Mouse (Mus musculus) erythroblast, embryonic 14.5 days (primary cell): ENCODE results near the gene Prr5. TPM values are rescaled to one million over a fixed set of nuclear protein-coding genes. Genes with fewer than 3 reads are reported as not detected.
A peak's percentile ranks its signal among the peaks of the same experiment; 100 is the strongest.

Experiments
- H3K27me3 ChIP-seq: 2 replicates; pipeline ENCODE4 v1.6.1; 2012; ENCODE audit warnings: inconsistent platforms; ENCODE audit not compliant: control insufficient read depth
- H3K36me3 ChIP-seq: 2 replicates; pipeline ENCODE4 v1.6.1; 2012; ENCODE audit warnings: mild to moderate bottlenecking, inconsistent platforms; ENCODE audit not compliant: control insufficient read depth
- H3K4me1 ChIP-seq: 2 replicates; pipeline ENCODE4 v1.6.1; 2012; ENCODE audit warnings: inconsistent platforms; ENCODE audit not compliant: control insufficient read depth
- H3K4me3 ChIP-seq: replicated peaks from 2 replicates; pipeline ENCODE3; 2012; ENCODE audit warnings: moderate library complexity, mild to moderate bottlenecking, inconsistent platforms
- H3K9me3 ChIP-seq: 2 replicates; pipeline ENCODE4 v1.6.1; 2012; ENCODE audit warnings: low read length, inconsistent platforms, mixed read lengths; ENCODE audit not compliant: control insufficient read depth
- GATA1 ChIP-seq: IDR thresholded peaks from 2 replicates; pipeline ENCODE4 v1.6.1; 2012; ENCODE audit warnings: low read length, inconsistent platforms, mixed read lengths
- TAL1 ChIP-seq: IDR thresholded peaks from 3 replicates; pipeline ENCODE4 v1.6.1; 2012; ENCODE audit warnings: low read length, inconsistent platforms, mixed read lengths
- polyA plus RNA-seq: library from polyadenylated mRNA; stranded (reverse); fragments of >175 nt; gene quantifications from 2 replicates; pipeline ENCODE4 v1.2.3, GENCODE M21; 2012

The Prr5 gene
- polyA plus RNA-seq, 1 experiment = 0.22 TPM

DNA sequence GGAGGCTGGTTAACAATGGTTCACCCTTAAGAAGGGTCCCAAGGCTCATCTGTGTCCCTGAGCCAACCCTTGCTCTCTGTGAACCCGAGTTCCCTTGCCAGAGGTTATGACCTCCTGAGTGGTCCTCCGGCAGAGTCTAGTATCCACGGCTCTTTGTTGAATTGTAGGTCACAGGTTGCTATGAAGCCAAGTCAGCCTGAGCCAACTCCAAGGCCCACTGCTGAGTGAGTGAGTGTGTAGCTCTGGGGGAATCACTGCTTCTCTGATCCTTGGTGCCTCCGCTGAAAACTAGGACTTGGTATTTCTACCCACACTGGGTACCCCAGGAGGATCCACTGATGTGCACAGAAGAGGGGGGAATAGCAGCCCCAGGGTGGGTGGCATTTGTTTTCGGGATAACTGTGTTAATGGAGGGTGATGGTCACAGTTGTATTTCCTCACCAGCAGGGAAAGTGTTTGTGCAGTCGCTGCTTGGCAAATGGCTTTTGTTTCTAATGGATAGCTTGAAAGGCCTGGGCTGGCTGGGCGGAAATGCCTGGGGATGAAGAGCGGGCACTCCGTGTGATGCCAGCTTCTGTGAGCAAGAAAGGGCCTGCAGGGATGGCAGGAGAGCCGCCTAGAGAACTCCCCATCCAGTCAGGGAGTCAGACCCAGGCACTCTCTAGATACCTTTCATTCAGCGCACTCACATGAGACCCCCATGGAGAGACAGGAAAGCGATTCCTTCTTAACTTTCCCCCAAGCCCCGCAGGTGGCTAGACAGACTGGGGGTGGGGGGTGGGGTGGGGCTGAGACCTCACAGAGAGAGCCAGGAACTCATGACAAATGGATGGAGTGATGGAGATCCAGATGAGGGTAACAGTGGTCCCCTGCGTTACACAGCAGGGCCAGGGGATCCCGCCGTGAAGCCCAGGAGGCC, 4.6 kb upstream of the Prr5 start:
- TF ChIP-seq GATA1 (no peak), TAL1 (no peak)
- H3K9me3 ChIP-seq = no peaks in the 10 kb centered on the region
- peaks cover 16% of the 10 kb centered on the region for H3K27me3 ChIP-seq
- H3K4me3 ChIP-seq = no peak overlapping the region
- H3K36me3 ChIP-seq = no peaks in the 10 kb centered on the region
- H3K4me1 ChIP-seq = peaks cover 22% of the 10 kb centered on the region

DNA sequence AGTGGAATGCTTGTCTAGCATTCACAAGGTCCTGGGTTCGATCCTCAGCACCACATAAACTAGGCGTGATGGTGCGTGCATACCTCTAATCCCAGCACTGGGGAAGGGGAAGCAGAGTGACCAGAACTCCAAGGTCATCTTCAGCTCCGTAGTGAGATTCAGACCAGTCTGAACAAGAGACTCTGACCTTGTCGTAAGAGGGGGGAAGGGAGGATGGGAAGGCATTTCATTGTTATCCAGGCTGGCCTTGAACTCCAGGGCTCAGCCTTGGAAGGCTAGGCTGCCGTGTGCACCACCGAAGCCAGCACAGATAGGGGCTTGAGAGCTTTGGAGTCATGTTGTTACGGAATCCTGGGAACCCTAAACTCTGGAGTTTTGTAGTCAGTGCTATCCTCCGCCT, 3.8 kb upstream of the Prr5 start:
- Histone ChIP-seq H3K4me1 (peaks cover 22% of the 10 kb centered on the region), H3K27me3 (peaks cover 16% of the 10 kb centered on the region), H3K9me3 (no peaks in the 10 kb centered on the region), H3K36me3 (no peaks in the 10 kb centered on the region), H3K4me3 (no peak overlapping the region)
- no peak for TF ChIP-seq GATA1
- TF ChIP-seq TAL1 = no peak

DNA sequence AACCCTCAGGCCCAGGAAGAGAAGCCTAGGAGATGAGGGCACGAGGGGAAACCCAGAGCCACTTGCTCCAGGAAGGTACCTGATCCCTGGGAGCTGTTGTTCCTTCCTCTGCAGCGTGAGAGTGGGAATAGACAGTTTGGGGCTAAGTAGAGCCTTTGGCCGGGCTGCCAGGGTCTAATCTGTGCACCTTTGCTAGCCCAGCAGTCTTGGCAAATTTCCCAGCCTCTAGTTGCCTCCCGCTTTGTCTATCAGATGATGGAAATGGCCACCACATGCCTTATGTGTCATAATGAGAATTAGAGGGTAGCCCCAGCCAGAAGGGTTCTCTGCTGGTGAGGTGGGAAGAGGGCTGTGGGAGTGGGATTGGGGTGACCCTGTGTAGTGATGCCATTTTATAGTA, 3.4 kb upstream of the Prr5 start:
- peaks cover 16% of the 10 kb centered on the region for H3K27me3 ChIP-seq
- TF ChIP-seq TAL1 (no peak), GATA1 (no peak)
- H3K4me1 ChIP-seq = peaks cover 22% of the 10 kb centered on the region
- H3K36me3 ChIP-seq = no peaks in the 10 kb centered on the region
- H3K4me3 ChIP-seq = no peak overlapping the region
- no peaks in the 10 kb centered on the region for H3K9me3 ChIP-seq

DNA sequence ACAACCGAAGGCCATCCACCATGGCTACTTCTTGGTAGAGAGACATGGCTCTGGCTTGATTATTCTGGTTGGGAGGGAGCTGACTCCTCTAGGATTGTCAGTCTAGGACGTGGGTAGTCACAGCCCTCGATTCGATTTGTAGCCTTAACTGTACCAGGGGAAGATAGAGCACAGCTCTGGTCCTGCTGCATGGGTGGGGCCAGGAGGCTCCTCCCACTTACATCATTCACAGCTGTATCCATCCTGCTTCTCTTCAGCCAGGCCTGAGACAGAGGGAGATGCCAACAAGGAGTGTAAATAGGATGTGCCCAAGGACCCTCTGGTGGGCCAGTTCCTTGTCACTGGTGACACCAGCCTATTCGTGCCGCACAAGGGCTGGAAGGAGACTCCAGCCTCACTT, 1.8 kb upstream of the Prr5 start:
- no peak for TF ChIP-seq TAL1
- no peak for TF ChIP-seq GATA1
- Histone ChIP-seq H3K36me3 (no peaks in the 10 kb centered on the region), H3K27me3 (peaks cover 13% of the 10 kb centered on the region), H3K4me1 (peaks cover 24% of the 10 kb centered on the region), H3K4me3 (no peak overlapping the region), H3K9me3 (no peaks in the 10 kb centered on the region)

DNA sequence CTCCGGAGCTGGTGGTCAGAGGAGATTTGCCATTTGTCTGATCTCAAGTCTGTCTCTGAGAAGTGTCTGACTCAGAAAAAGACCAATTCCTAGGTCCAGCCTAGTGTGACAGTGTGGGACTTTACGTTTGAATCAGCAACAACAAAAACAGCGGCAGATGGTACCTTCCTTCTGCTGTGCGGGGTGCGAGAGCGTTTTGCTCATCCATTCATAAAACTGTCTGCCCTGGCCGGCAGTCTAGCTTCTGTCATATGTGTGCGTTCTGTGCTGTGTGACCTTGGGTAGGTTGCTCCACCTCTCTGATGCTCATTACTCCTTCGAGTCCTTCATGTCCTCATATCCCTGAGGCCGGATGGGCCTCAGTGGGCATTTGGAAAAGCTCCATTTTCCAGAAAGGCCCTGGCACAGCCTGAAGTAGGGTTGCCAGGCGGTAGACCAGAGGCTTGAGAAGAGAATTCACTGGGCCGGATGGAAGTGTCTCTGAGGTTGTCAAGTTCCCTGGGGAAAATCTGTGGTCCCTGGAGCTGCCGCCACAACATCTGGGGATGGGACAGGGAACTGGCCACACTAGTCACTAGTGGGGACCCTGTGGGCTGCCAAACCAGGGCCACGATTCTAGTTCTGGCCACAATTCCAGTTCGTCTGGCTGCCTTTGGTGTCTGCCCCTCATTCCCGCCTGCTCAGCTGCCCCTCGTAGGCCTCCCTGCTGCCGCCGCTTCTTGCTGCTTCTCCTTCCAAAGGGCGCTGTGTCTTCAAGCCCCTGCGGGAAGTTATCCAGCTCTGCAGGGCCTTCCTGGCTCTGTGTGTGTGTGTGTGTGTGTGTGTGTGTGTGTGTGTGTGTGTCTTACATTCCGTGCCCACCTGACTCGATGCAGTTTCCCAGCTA, 594 bp downstream of the Prr5 start:
- no peaks in the 10 kb centered on the region for H3K9me3 ChIP-seq

DNA sequence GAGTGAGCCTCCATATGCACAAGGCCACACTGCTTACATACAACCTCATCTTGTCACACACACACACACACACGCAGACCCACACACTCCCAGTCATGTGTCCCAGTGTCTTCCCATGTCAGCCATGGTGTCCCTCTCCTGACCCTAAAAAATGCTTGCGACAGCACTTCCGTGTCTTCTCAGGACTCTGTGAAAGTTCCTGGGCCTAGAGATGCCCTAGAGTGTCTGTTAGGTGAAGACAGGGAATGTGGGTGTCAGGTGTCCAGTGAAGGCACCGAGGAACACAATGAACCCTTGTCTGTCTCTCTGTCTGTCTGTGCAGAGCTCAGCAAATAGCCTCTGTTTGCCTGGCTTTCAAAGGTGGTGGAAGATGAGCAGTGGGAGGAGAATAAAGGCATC, 1.2 kb downstream of the Prr5 start:
- Histone ChIP-seq H3K4me1 (peaks cover 17% of the 10 kb centered on the region), H3K9me3 (no peaks in the 10 kb centered on the region), H3K4me3 (no peak overlapping the region), H3K27me3 (no peaks in the 10 kb centered on the region), H3K36me3 (no peaks in the 10 kb centered on the region)
- TF ChIP-seq TAL1 (no peak), GATA1 (no peak)

More for the DNA sequence above, 594 bp downstream of the Prr5 start:
- TF ChIP-seq TAL1 (no peak), GATA1 (no peak)
- H3K4me3 ChIP-seq = no peak overlapping the region
- H3K27me3 ChIP-seq = no peaks in the 10 kb centered on the region
- H3K36me3 ChIP-seq = no peaks in the 10 kb centered on the region
- H3K4me1 ChIP-seq = peaks cover 17% of the 10 kb centered on the region

DNA sequence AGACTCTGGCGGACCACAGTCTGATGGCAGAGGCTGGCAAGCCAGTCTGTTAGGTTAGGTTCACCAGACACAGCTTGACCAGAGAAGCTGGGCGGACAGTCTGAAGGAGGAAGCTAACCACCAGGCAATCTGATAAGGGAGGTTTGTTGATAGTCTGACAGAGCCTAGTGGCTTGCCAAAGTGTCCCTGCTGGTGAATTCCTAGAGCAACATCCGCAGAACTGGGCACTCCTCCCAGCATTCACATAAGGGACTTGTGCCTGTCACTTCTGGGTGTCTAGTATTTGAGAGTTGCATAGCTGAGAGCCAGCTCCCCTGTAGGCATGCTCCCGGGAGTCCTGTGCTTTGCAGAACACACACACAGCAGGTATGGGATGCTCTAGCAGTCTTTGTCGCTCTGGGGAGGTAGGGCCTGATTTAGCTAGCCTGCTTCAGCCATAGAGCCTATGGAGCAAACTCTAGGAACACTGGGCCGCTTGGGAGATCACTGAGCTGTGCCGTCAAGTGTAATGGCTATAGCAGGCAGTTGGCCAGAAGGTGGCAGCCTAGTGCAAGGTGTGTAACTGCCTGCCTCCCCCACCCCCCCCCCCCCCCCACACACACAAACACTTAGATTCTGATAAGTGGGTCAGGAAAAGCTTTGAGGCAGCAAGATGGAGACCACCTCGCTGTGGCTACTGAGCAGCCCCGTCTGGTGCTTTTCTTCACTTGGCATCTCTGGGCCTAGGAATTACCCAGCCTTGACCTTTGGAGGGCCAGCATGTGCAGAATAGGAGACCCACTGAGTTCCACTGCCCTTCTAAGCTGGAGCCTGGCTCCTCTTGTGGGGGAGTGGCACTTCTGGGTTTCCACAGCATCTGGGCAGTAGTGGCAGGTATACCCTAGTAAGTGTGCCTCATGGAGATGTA, 2.2 kb downstream of the Prr5 start:
- TF ChIP-seq TAL1 = no peak
- 0 out of 2 replicates have a peak, but pooled peaks have one; percentile 20 for TF ChIP-seq GATA1
- H3K4me1 ChIP-seq = peaks cover 17% of the 10 kb centered on the region
- no peaks in the 10 kb centered on the region for H3K27me3 ChIP-seq
- H3K36me3 ChIP-seq = no peaks in the 10 kb centered on the region
- no peak overlapping the region for H3K4me3 ChIP-seq
- H3K9me3 ChIP-seq = no peaks in the 10 kb centered on the region

DNA sequence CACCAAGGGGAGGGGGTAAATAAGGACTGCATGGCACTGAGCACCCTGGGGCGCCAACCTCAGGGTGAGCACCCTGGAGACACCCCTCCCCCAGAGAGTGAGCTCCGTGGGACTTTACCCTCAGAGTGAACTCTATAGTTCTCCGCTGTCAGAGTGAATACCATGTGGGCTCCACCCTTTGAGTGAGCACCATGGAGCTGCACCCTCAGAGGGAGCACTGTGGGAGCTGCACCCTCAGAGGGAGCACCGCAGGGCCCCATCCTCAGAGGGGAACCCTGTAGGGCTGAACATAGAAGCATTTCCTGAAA, 2.8 kb downstream of the Prr5 start:
- H3K4me3 ChIP-seq = no peak overlapping the region
- H3K9me3 ChIP-seq = no peaks in the 10 kb centered on the region
- TF ChIP-seq GATA1 (no peak), TAL1 (no peak)
- peaks cover 17% of the 10 kb centered on the region for H3K4me1 ChIP-seq
- H3K27me3 ChIP-seq = no peaks in the 10 kb centered on the region
- no peaks in the 10 kb centered on the region for H3K36me3 ChIP-seq
